Mouse (Mus musculus) T-helper 17 cell (primary cell): ENCODE data around the gene Cacna2d3.

Experiments used
- in situ Hi-C, 2 experiments: fragments of 300-600 bp; cut with MboI, MseI; formaldehyde crosslinking; loops; 1 replicate in 1 of 2; 2 replicates in 1 of 2; pipeline ENCODE4 v1.15.1; 2025; ENCODE audit warnings: high pct_unique_total_duplicates in 2 of 2

The Cacna2d3 gene

GRCm38 (mm10) chr14:29498546-29499290 lies 222.9 kb downstream of the Cacna2d3 start:
- in situ Hi-C loops = no loop called here

- in situ Hi-C loops = no loop called here
These were observed 225.1 kb downstream of the Cacna2d3 start for GRCm38 (mm10) chr14:29496552-29496951.

DNA sequence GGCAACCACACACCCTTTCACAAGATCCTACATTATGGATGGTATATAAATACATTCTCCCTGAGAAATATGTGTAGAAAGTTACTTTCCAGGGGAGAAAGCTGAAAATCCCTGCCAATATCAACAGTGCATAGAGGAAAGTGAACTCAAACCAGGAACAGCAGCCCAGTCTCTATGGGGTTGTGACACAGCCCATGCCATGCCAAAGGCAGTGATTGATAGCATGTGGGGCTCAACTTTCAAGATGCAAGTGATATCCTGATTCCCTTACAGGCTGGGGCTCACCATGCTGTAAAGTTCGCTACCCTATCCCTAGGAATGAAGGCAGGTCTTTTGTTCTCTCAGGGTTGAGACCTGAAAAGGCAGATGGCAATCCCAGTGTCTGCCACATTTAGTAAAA lies 229.9 kb downstream of the Cacna2d3 start:
- in situ Hi-C loops = no loop called here

- in situ Hi-C loops = no loop called here
These were observed 236.2 kb downstream of the Cacna2d3 start for GRCm38 (mm10) chr14:29485416-29485815.

DNA sequence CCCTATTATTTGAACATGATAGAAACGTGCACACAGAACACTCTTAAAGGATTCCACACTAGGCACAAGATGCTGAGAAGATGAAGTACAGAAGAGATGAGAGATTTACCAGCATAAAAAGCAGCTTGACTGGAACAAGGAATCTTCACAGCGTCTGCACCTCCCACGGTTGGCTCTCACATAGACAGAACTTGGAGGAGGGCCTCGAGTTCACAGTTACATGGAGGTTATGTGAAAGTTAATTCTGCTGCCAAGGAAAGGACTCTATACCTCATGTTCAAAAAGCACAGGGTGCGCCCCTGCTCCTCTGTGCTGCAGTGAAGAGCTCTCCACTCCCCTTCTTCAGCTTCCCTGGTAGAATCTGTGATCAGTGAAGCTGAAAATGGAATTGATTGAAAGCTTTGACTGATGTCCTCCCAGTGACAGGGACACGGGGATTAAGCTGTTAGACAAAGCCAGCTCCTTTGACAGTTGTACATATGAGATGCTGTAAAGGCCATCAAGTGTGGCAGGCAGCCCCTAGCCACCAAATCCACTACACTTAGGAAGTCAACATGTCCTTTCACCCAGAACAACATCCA lies 243.2 kb downstream of the Cacna2d3 start:
- in situ Hi-C loops = no loop called here

DNA sequence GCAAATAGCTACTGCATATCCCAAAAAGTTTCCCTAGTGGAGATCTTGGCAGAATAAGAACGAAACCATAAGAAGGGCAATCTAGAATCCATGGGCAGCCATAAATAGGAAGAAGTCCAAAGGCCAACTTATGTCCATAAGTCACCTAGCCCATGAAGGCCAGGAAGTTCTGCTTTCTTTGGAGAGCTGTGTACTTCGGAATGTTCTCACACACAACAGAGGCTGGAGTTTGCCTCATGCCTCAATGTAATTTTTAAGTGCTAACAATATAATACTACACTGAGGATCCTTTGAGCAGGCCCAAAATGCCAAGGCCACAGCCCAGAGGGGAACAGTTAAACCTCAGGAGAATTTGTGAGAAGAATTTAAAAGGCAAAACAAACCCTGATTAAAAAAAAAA lies 257.4 kb downstream of the Cacna2d3 start:
- in situ Hi-C loops = no loop called here

DNA sequence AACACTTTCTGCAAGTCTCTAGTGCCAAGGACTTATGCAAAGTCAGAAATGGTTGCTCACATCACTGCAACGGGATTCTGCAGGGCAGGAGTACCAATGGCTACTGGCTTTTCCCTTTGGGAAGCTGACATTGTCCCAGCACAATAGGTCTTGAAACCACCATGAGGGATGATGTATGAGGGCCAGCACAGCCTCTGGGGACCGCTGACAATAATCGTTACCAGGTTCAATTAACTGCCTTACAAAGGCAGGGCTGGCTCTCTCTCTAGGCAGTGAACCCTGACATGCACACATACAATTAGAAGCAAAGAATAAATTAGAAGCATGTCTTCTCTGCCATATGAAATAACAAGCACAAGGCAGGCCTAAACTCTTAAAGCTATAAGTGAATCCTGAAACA lies 272.5 kb downstream of the Cacna2d3 start:
- in situ Hi-C loops = no loop called here

- in situ Hi-C loops = no loop called here
These were observed 278.3 kb downstream of the Cacna2d3 start for GRCm38 (mm10) chr14:29443091-29444026.

DNA sequence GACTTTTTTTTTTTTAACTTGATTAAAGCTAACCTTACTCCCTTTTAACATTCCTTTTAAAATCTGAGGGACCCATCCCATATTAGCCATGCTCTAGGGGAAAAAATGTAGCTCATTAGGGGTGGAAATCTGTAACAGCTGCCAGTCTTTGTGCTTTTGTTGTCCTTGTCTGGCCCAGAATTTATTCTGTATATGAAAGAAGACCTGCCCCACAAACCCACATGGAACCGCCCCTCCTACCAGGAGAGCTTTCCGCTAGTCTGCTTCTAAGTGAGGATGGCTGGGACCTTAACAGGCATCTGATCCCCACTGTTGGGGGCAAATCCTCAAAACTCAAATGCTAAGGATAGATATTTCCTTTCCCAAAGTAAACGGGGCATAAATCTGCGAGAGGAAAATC lies 279.2 kb downstream of the Cacna2d3 start:
- in situ Hi-C loops = no loop called here

GRCm38 (mm10) chr14:29438666-29439065 lies 283.0 kb downstream of the Cacna2d3 start:
- in situ Hi-C loops = no loop called here

- in situ Hi-C loops = no loop called here
These were observed 283.4 kb downstream of the Cacna2d3 start for GRCm38 (mm10) chr14:29438251-29438650.

GRCm38 (mm10) chr14:29435203-29435602 lies 286.5 kb downstream of the Cacna2d3 start:
- in situ Hi-C loops = no loop called here

DNA sequence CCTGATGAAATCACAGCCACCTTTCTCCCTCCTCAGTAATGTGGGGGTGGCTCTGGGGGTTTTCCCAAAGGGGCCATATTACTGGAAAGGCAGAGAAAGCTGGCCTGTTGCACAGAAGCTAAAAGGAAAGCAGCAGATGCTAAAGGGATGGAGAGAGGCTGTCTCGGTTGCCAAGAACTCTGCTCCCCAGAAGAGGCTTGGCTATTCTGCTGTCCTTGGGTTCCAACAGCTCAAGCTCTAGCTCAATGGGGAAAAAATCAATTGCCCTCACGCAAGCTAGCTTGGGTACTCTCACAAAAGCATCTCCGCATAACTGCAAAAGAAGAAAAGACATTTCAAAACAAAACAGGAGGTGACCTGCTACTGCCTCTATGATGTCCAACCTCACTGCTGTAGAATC lies 287.9 kb downstream of the Cacna2d3 start:
- in situ Hi-C loops = no loop called here

DNA sequence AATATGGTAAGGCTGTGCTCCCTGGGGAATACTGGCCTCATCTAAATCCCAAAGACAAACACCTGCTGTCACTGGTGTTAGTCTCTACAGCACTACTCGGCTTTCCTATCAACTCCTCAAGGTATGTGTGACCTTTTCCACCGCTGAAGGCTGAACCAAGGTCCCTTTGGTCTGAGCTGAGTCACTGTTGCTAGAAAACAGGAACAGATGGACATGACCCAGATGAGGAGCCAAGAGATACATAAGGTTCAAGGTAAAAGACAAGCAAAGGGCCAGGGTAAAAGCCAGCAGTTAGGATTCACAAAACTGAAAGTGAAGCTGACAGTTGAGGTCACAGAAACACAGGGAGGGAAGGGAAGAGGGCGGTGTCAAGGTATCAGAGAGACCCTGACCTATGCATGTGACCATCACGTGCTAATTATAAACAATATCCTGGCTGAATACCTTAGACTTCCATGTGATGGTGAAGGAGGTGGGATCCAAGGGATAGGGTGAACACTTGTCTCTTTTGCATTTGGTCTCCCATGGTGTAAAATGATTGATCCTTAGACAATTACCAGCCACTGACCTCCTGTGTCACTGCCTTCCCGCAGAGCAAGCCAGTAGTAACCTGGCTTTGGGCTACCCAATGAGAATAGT lies 288.5 kb downstream of the Cacna2d3 start:
- in situ Hi-C loops = no loop called here

DNA sequence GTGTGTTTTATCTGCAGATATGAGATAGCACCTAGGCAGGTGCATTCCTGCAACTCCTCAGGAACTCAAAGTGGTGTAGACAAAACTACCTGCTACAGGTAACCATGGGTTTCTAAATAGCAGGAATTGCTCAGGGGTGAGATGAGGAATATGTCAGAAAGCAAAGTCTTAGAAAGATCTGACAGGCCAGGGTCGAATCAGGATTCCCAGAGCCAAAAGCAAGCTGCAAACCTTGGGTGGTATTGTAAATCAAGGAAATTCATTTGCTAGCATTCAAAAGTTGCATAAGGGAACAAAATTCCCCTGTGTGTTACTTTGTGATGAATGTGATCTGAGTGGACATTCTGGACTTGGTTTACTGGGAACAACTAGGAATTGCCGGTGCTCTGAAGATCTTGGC lies 291.9 kb downstream of the Cacna2d3 start:
- in situ Hi-C loops = no loop called here

DNA sequence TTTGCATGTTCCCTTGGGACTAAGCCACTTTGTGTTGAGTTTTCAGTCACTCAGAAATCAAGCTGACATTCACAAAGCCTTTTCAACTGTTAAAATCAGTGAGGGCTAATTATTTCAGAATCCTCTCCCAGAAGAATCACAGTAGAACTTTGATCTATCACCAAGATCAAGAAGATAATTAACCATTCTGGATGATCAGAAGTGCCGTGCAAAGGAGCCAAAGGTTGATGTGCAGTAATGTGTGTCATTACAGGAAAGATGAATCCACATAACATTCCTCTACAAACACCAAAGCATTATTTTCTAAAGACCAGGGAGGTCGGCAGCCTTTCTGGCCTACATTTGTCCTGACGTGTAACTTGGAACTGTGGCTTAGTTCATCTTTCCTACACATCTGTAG lies 296.0 kb downstream of the Cacna2d3 start:
- in situ Hi-C loops = no loop called here

GRCm38 (mm10) chr14:29425208-29425607 lies 296.5 kb downstream of the Cacna2d3 start:
- in situ Hi-C loops = no loop called here

- in situ Hi-C loops = no loop called here
These were observed 315.8 kb downstream of the Cacna2d3 start for GRCm38 (mm10) chr14:29405878-29406165.

DNA sequence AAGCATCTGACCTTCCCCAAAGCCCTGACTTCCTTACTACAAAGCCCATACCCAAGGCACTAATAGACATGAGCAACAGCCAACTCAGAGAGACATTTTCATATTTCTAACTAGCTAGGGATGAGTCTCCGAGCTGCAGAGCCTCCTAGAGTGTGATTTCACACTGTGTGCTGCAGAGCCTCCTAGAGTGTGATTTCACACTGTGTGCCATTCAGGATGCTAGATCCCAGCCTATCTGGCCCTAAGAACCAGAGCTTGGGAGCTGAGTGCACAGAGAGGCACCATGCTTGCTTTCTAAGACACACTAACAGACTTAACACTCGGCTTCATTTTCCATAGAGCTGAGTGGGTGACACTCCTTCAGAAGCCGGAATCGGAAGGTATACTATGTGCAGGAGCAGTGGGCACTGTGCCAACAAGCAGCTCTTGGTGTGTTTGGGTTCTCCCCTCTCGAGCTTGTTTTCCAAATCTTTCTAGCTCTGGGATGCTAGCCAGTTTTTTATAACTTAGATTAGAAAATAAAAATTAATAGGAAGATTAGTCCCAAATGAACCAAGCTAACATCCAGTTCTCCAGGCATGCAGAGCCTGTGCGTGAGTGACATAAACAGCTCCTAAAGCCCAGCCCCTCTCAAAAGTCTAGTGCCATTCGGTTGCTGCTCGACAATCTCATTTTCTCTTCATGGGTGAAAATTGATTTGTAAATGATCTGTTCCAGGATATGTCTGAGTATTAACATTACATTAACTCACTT lies 316.4 kb downstream of the Cacna2d3 start:
- in situ Hi-C loops = no loop called here

- in situ Hi-C loops = no loop called here
These were observed 317.5 kb downstream of the Cacna2d3 start for GRCm38 (mm10) chr14:29403849-29404808.
